Mouse (Mus musculus) heart, embryonic 14.5 days (tissue): Measurements from ENCODE around the gene Rps10. TPM values are rescaled to one million over a fixed set of nuclear protein-coding genes. Genes with fewer than 3 reads are reported as not detected.

ENCODE experiments used
- ATAC-seq: fragments of 200-750 bp; cut with Nextera tagmentation; 2 replicates; pipeline ENCODE4 v1.8.0; 2017; ENCODE audit warnings: low read depth, moderate TSS enrichment; ENCODE audit not compliant: insufficient number of reproducible peaks, insufficient read depth, low FRiP score
- H3K27ac ChIP-seq, 2 experiments: fragments of 200-500 bp in 1 of 2; fragments of 300-500 bp in 1 of 2; sonication (generic) in 1 of 2; replicated peaks in 1 of 2; 2 replicates each; pipeline ENCODE4 v1.5.1; 2012 to 2014; ENCODE audit warnings: low read depth in 2 of 2, low read length in 2 of 2, control low read depth in 1 of 2, mild to moderate bottlenecking in 1 of 2, mixed read lengths in 1 of 2; ENCODE audit not compliant: control insufficient read depth in 1 of 2, insufficient read depth in 1 of 2
- H3K27me3 ChIP-seq: fragments of 300-500 bp; sonication (generic); 2 replicates; pipeline ENCODE4 v1.6.1; 2014; ENCODE audit warnings: mild to moderate bottlenecking, low read length, control low read depth; ENCODE audit not compliant: control insufficient read depth, insufficient read depth
- H3K36me3 ChIP-seq: fragments of 300-500 bp; sonication (generic); 2 replicates; pipeline ENCODE4 v1.6.1; 2014; ENCODE audit warnings: mild to moderate bottlenecking, control low read depth, low read length, mixed read lengths; ENCODE audit not compliant: control insufficient read depth, insufficient read depth
- H3K4me1 ChIP-seq, 2 experiments: fragments of 200-500 bp in 1 of 2; fragments of 300-500 bp in 1 of 2; sonication (generic) in 1 of 2; 2 replicates each; pipeline ENCODE4 v1.6.1; 2012 to 2014; ENCODE audit warnings: low read length in 2 of 2, control low read depth in 1 of 2, mixed read lengths in 1 of 2; ENCODE audit not compliant: control insufficient read depth in 2 of 2, insufficient read depth in 2 of 2
- H3K4me2 ChIP-seq: fragments of 300-500 bp; sonication (generic); 2 replicates; pipeline ENCODE4 v1.6.1; 2014; ENCODE audit warnings: mild to moderate bottlenecking, low read length
- H3K4me3 ChIP-seq, 2 experiments: fragments of 200-500 bp in 1 of 2; fragments of 300-500 bp in 1 of 2; sonication (generic) in 1 of 2; 2 replicates each; pipeline ENCODE4 v1.5.1; 2012 to 2014; ENCODE audit warnings: low read length in 2 of 2, mild to moderate bottlenecking in 2 of 2, control low read depth in 1 of 2, low read depth in 1 of 2, moderate library complexity in 1 of 2; ENCODE audit not compliant: control insufficient read depth in 1 of 2, insufficient read depth in 1 of 2
- H3K9ac ChIP-seq: fragments of 300-500 bp; sonication (generic); 2 replicates; pipeline ENCODE4 v1.6.1; 2014; ENCODE audit warnings: mild to moderate bottlenecking, low read length
- H3K9me3 ChIP-seq: fragments of 300-500 bp; sonication (generic); 2 replicates; pipeline ENCODE4 v1.6.1; 2016; ENCODE audit warnings: low read length, control low read depth; ENCODE audit not compliant: control insufficient read depth
- WGBS: fragments of 180-500 bp; shearing (Covaris S2); extraction: QIAGEN DNeasy Blood & Tissue Kit; methylation state at CpG from one replicate; pipeline ENCODE4 v1.1.7; 2014; 5-methylcytosine and 5-hydroxymethylcytosine counted together
- polyA plus RNA-seq: library from polyadenylated mRNA; unstranded; fragments of >200 nt; fragmentation: Nextera tagmentation; extraction: Ambion mirVana; gene quantifications from 2 replicates; pipeline ENCODE4 v1.2.1, GENCODE M21; 2014

The Rps10 gene
- polyA plus RNA-seq, 1 experiment from 2014 or later: 715 TPM

- Histone ChIP-seq H3K27ac (no peak overlapping the region), H3K9me3 (no peaks in the 10 kb centered on the region), H3K4me2 (no peak overlapping the region), H3K4me3 (no peak overlapping the region), H3K4me1 (no peaks in the 10 kb centered on the region), H3K27me3 (no peaks in the 10 kb centered on the region), H3K36me3 (no peaks in the 10 kb centered on the region), H3K9ac (no peak overlapping the region)
- no peak for ATAC-seq
- WGBS: 80% methylated on average over 7 of the region's 7 CpGs
Measured at GRCm38 (mm10) chr17:27673945-27674344, 37.5 kb upstream of the Rps10 start.

GRCm38 (mm10) chr17:27671720-27672119, 35.3 kb upstream of the Rps10 start:
- H3K27ac ChIP-seq: no peak overlapping the region
- no peak overlapping the region for H3K4me2 ChIP-seq
- WGBS: 76% methylated on average over 6 of the region's 6 CpGs
- ATAC-seq: no peak
- H3K9ac ChIP-seq: no peak overlapping the region
- H3K4me3 ChIP-seq: no peak overlapping the region
- H3K9me3 ChIP-seq: no peaks in the 10 kb centered on the region
- H3K27me3 ChIP-seq: no peaks in the 10 kb centered on the region
- no peaks in the 10 kb centered on the region for H3K4me1 ChIP-seq
- H3K36me3 ChIP-seq: no peaks in the 10 kb centered on the region

GRCm38 (mm10) chr17:27658767-27659166, 22.3 kb upstream of the Rps10 start:
- WGBS: 68% methylated on average over 7 of the region's 7 CpGs
- no peaks in the 10 kb centered on the region for H3K36me3 ChIP-seq
- H3K4me1 ChIP-seq: peaks cover 6 to 14% of the 10 kb centered on the region in 2 experiments
- ATAC-seq: no peak
- H3K9ac ChIP-seq: no peak overlapping the region
- no peaks in the 10 kb centered on the region for H3K9me3 ChIP-seq
- H3K4me2 ChIP-seq: no peak overlapping the region
- peaks cover 35% of the 10 kb centered on the region for H3K27me3 ChIP-seq
- no peak overlapping the region for H3K27ac ChIP-seq
- H3K4me3 ChIP-seq: no peak overlapping the region

- no peak overlapping the region for H3K9ac ChIP-seq
- H3K36me3 ChIP-seq: no peaks in the 10 kb centered on the region
- H3K4me3 ChIP-seq: no peak overlapping the region
- H3K27me3 ChIP-seq: peaks cover 35% of the 10 kb centered on the region
- no peak overlapping the region for H3K4me2 ChIP-seq
- no peak for ATAC-seq
- H3K27ac ChIP-seq: no peak overlapping the region
- 69% methylated on average over 8 of the region's 8 CpGs for WGBS
- H3K9me3 ChIP-seq: no peaks in the 10 kb centered on the region
- H3K4me1 ChIP-seq: peaks cover 6 to 14% of the 10 kb centered on the region in 2 experiments
Measured at GRCm38 (mm10) chr17:27657123-27657522, 20.7 kb upstream of the Rps10 start.

- ATAC-seq: no peak
- Histone ChIP-seq H3K4me2 (peak overlapping the region; percentile 79), H3K4me1 (peaks cover 6 to 14% of the 10 kb centered on the region in 2 experiments), H3K4me3 (no peak overlapping the region), H3K36me3 (no peaks in the 10 kb centered on the region), H3K9ac (no peak overlapping the region), H3K27me3 (peaks cover 35% of the 10 kb centered on the region), H3K27ac (no peak overlapping the region), H3K9me3 (no peaks in the 10 kb centered on the region)
- WGBS: 5% methylated on average over 5 of the region's 5 CpGs
Measured at GRCm38 (mm10) chr17:27656414-27656813, 19.9 kb upstream of the Rps10 start.

- peaks cover 35% of the 10 kb centered on the region for H3K27me3 ChIP-seq
- H3K9me3 ChIP-seq: no peaks in the 10 kb centered on the region
Measured at GRCm38 (mm10) chr17:27656011-27656399, 19.5 kb upstream of the Rps10 start.

GRCm38 (mm10) chr17:27655089-27656010, 18.9 kb upstream of the Rps10 start, which contains the start of gene Pacsin1:
Gene Pacsin1, plus strand, starts transcription at chr17:27655509.
- H3K4me2 ChIP-seq: peak within 1 kb of the TSS; percentile 79
- H3K27me3 ChIP-seq: peaks cover 35% of the 10 kb centered on the region
- H3K9me3 ChIP-seq: no peaks in the 10 kb centered on the region
- no peak within 1 kb of the TSS for H3K9ac ChIP-seq
- ATAC-seq: no peak
- WGBS: 2% methylated on average over 55 of the region's 65 CpGs
- no peak within 1 kb of the TSS for H3K27ac ChIP-seq
- H3K4me3 ChIP-seq: peak within 1 kb of the TSS; percentile 43 to 45
- H3K36me3 ChIP-seq: no peaks in the 10 kb centered on the region
- H3K4me1 ChIP-seq: peaks cover 6 to 14% of the 10 kb centered on the region in 2 experiments

More at GRCm38 (mm10) chr17:27656011-27656399, 19.5 kb upstream of the Rps10 start:
- H3K36me3 ChIP-seq: no peaks in the 10 kb centered on the region
- no peak overlapping the region for H3K9ac ChIP-seq
- peaks cover 6 to 14% of the 10 kb centered on the region in 2 experiments for H3K4me1 ChIP-seq
- ATAC-seq: no peak
- no peak overlapping the region for H3K27ac ChIP-seq
- peak overlapping the region; percentile 13 to 45; a peak in 3 of 4 replicates for H3K4me3 ChIP-seq
- peak overlapping the region; percentile 79 for H3K4me2 ChIP-seq
- WGBS: 4% methylated on average over 14 of the region's 14 CpGs
